Mouse (Mus musculus) E14TG2a.4 (cell line): ENCODE measurements around the gene Sec31b.

ENCODE experiments used
- H3K27me3 ChIP-seq: 2 replicates; pipeline ENCODE4 v1.6.1; 2014; ENCODE audit warnings: low read length, control low read depth; ENCODE audit not compliant: insufficient read depth
- H3K36me3 ChIP-seq: 2 replicates; pipeline ENCODE4 v1.6.1; 2014; ENCODE audit warnings: low read length, control low read depth; ENCODE audit not compliant: insufficient read depth
- H3K4me1 ChIP-seq: replicated peaks from 2 replicates; pipeline ENCODE4 v1.6.1; 2014; ENCODE audit warnings: low read depth, low read length, control low read depth
- H3K4me3 ChIP-seq: replicated peaks from 2 replicates; pipeline ENCODE4 v1.5.1; 2014; ENCODE audit warnings: mild to moderate bottlenecking, low read length
- H3K9me3 ChIP-seq: 2 replicates; pipeline ENCODE4 v1.6.1; 2014; ENCODE audit warnings: low read length, control low read depth
- CTCF ChIP-seq: conservative IDR thresholded peaks from 2 replicates; pipeline ENCODE4 v1.5.1; 2014; ENCODE audit warnings: low read length
- NANOG ChIP-seq: IDR thresholded peaks from 2 replicates; pipeline ENCODE4 v1.6.1; 2014; ENCODE audit warnings: borderline replicate concordance, low read length, mixed read lengths
- POU5F1 ChIP-seq: IDR thresholded peaks from 2 replicates; pipeline ENCODE4 v1.6.1; 2014; ENCODE audit warnings: low read length, borderline replicate concordance

Sec31b gene

GRCm38 (mm10) chr19:44511451-44512231 is 34.0 kb downstream of the Sec31b start:
- no peaks in the 10 kb centered on the region for H3K36me3 ChIP-seq
- peaks cover 11% of the 10 kb centered on the region for H3K9me3 ChIP-seq
- peak overlapping the region; percentile 75 for H3K4me3 ChIP-seq
- H3K4me1 ChIP-seq: peaks cover 39% of the 10 kb centered on the region
- H3K27me3 ChIP-seq: peaks cover 84% of the 10 kb centered on the region
- TF ChIP-seq NANOG: no peak
- TF ChIP-seq CTCF: no peak
- no peak for TF ChIP-seq POU5F1

- TF ChIP-seq POU5F1: no peak
- no peak for TF ChIP-seq CTCF
- TF ChIP-seq NANOG: no peak
- Histone ChIP-seq H3K9me3 (peaks cover 11% of the 10 kb centered on the region), H3K4me3 (peak overlapping the region; percentile 75; the same call in 1 of the 2 replicates), H3K4me1 (peaks cover 35% of the 10 kb centered on the region), H3K36me3 (no peaks in the 10 kb centered on the region), H3K27me3 (peaks cover 83% of the 10 kb centered on the region)
Measured at GRCm38 (mm10) chr19:44510534-44511175, 35.0 kb downstream of the Sec31b start.

- Histone ChIP-seq H3K9me3 (no peaks in the 10 kb centered on the region), H3K4me1 (peaks cover 5% of the 10 kb centered on the region; the same call in 1 of the 2 replicates), H3K27me3 (peaks cover 60% of the 10 kb centered on the region), H3K36me3 (no peaks in the 10 kb centered on the region), H3K4me3 (no peak overlapping the region)
- TF ChIP-seq POU5F1 (no peak), CTCF (no peak), NANOG (no peak)
Measured at GRCm38 (mm10) chr19:44502741-44503140, 42.9 kb downstream of the Sec31b start.

GRCm38 (mm10) chr19:44501925-44502324 is 43.7 kb downstream of the Sec31b start:
- Histone ChIP-seq H3K27me3 (peaks cover 63% of the 10 kb centered on the region), H3K4me3 (no peak overlapping the region), H3K4me1 (peaks cover 5% of the 10 kb centered on the region; the same call in 1 of the 2 replicates), H3K36me3 (no peaks in the 10 kb centered on the region), H3K9me3 (no peaks in the 10 kb centered on the region)
- no peak for TF ChIP-seq POU5F1
- TF ChIP-seq NANOG: no peak
- TF ChIP-seq CTCF: no peak

GRCm38 (mm10) chr19:44500240-44500639 is 45.4 kb downstream of the Sec31b start:
- H3K9me3 ChIP-seq: no peaks in the 10 kb centered on the region
- no peak for TF ChIP-seq CTCF
- no peak for TF ChIP-seq NANOG
- TF ChIP-seq POU5F1: no peak
- peaks cover 5% of the 10 kb centered on the region; the same call in 1 of the 2 replicates for H3K4me1 ChIP-seq
- no peaks in the 10 kb centered on the region for H3K36me3 ChIP-seq
- H3K27me3 ChIP-seq: peaks cover 62% of the 10 kb centered on the region
- H3K4me3 ChIP-seq: no peak overlapping the region

GRCm38 (mm10) chr19:44498936-44499335 is 46.7 kb downstream of the Sec31b start:
- Histone ChIP-seq H3K4me1 (peaks cover 5% of the 10 kb centered on the region; the same call in 1 of the 2 replicates), H3K9me3 (no peaks in the 10 kb centered on the region), H3K4me3 (no peak overlapping the region), H3K36me3 (no peaks in the 10 kb centered on the region), H3K27me3 (peaks cover 55% of the 10 kb centered on the region)
- TF ChIP-seq POU5F1 (no peak), CTCF (no peak), NANOG (no peak)

- TF ChIP-seq POU5F1 (no peak), CTCF (no peak), NANOG (no peak)
- Histone ChIP-seq H3K4me1 (peaks cover 4% of the 10 kb centered on the region; the same call in 1 of the 2 replicates), H3K9me3 (no peaks in the 10 kb centered on the region; the same call in 1 of the 2 replicates), H3K36me3 (no peaks in the 10 kb centered on the region), H3K4me3 (no peak overlapping the region), H3K27me3 (peaks cover 55% of the 10 kb centered on the region)
Measured at GRCm38 (mm10) chr19:44496941-44497340, 48.7 kb downstream of the Sec31b start.

GRCm38 (mm10) chr19:44496511-44496910 is 49.2 kb downstream of the Sec31b start:
- H3K9me3 ChIP-seq: no peaks in the 10 kb centered on the region; the same call in 1 of the 2 replicates
- TF ChIP-seq CTCF (no peak), POU5F1 (no peak), NANOG (no peak)
- H3K36me3 ChIP-seq: no peaks in the 10 kb centered on the region
- no peak overlapping the region for H3K4me3 ChIP-seq
- H3K4me1 ChIP-seq: no peaks in the 10 kb centered on the region; the same call in 1 of the 2 replicates
- peaks cover 56% of the 10 kb centered on the region for H3K27me3 ChIP-seq
